Mouse (Mus musculus) liver, embryonic 14.5 days (tissue): ENCODE results near the gene Mkrn2os. TPM values are rescaled to one million over a fixed set of nuclear protein-coding genes. Genes with fewer than 3 reads are reported as not detected.
A peak's percentile ranks its signal among the peaks of the same experiment; 100 is the strongest.

Experiments
- ATAC-seq: fragments of 200-750 bp; cut with Nextera tagmentation; 2 replicates; pipeline ENCODE4 v1.8.0; 2017; ENCODE audit warnings: moderate number of reproducible peaks, mild to moderate bottlenecking, moderate library complexity; ENCODE audit not compliant: insufficient read depth
- DNase-seq, 3 experiments: peaks; one replicate each; pipeline ENCODE4 v3.0.0-alpha.2; 2012 to 2013; ENCODE audit warnings: low read depth in 3 of 3, low spot score in 3 of 3
- H3K27ac ChIP-seq: fragments of 300-500 bp; sonication (generic); 2 replicates; pipeline ENCODE4 v1.5.1; 2014; ENCODE audit warnings: moderate library complexity, mild to moderate bottlenecking, control low read depth, inconsistent platforms
- H3K27me3 ChIP-seq: fragments of 300-500 bp; sonication (generic); 2 replicates; pipeline ENCODE4 v1.6.1; 2014; ENCODE audit warnings: mild to moderate bottlenecking, low read length, moderate library complexity; ENCODE audit not compliant: control insufficient read depth, insufficient read depth
- H3K36me3 ChIP-seq: fragments of 300-500 bp; sonication (generic); replicated peaks from 2 replicates; pipeline ENCODE4 v1.6.1; 2014; ENCODE audit warnings: low read depth; ENCODE audit not compliant: control insufficient read depth, insufficient read depth
- H3K4me1 ChIP-seq, 2 experiments: fragments of 200-500 bp in 1 of 2; fragments of 300-500 bp in 1 of 2; sonication (generic) in 1 of 2; replicated peaks; 2 replicates each; pipeline ENCODE4 v1.6.1; 2012 to 2014; ENCODE audit warnings: antibody characterized with exemption in 1 of 2, inconsistent platforms in 1 of 2, low read length in 1 of 2; ENCODE audit not compliant: control insufficient read depth in 2 of 2, insufficient read depth in 2 of 2
- H3K4me2 ChIP-seq: fragments of 300-500 bp; sonication (generic); 2 replicates; pipeline ENCODE4 v1.6.1; 2014; ENCODE audit warnings: low read depth, mild to moderate bottlenecking, control low read depth, moderate library complexity
- H3K4me3 ChIP-seq, 2 experiments: fragments of 200-500 bp in 1 of 2; fragments of 300-500 bp in 1 of 2; sonication (generic) in 1 of 2; 2 replicates each; pipeline ENCODE4 v1.5.1; 2012 to 2014; ENCODE audit warnings: low read depth in 2 of 2, low read length in 2 of 2, mild to moderate bottlenecking in 2 of 2, control low read depth in 1 of 2, inconsistent platforms in 1 of 2, moderate library complexity in 1 of 2; ENCODE audit not compliant: insufficient read depth in 1 of 2
- H3K9ac ChIP-seq: fragments of 300-500 bp; sonication (generic); replicated peaks from 2 replicates; pipeline ENCODE4 v1.6.1; 2014; ENCODE audit warnings: mild to moderate bottlenecking, control low read depth, moderate library complexity
- H3K9me3 ChIP-seq: fragments of 300-500 bp; sonication (generic); 2 replicates; pipeline ENCODE4 v1.6.1; 2016; ENCODE audit warnings: low read length, mixed read lengths; ENCODE audit not compliant: control insufficient read depth
- CTCF ChIP-seq: IDR thresholded peaks from 2 replicates; pipeline ENCODE4 v1.5.1; 2016; ENCODE audit warnings: antibody characterized with exemption, low read depth, control low read depth
- EP300 ChIP-seq: IDR thresholded peaks from 2 replicates; pipeline ENCODE4 v1.6.1; 2016; ENCODE audit warnings: antibody characterized with exemption, low read depth
- WGBS: fragments of 180-500 bp; shearing (Covaris S2); extraction: QIAGEN DNeasy Blood & Tissue Kit; methylation state at CpG from one replicate; pipeline ENCODE4 v1.1.7; 2014; ENCODE audit not compliant: insufficient replicate concordance; 5-methylcytosine and 5-hydroxymethylcytosine counted together
- polyA plus RNA-seq, 2 experiments: library from polyadenylated mRNA; depleted of rRNA in 1 of 2; stranded (reverse) in 1 of 2; unstranded in 1 of 2; fragments of >200 nt; fragmentation: Nextera tagmentation in 1 of 2; extraction: Ambion mirVana in 1 of 2; gene quantifications; 2 replicates each; pipeline versions ENCODE4 v1.2.1 to v1.2.3; 2012 to 2014

Mkrn2os gene
- polyA plus RNA-seq, 2 experiments: 5.3 to 8.0 TPM

GRCm38 (mm10) chr6:115546276-115546675 is 46.1 kb downstream of the Mkrn2os start:
- no peak for TF ChIP-seq EP300
- TF ChIP-seq CTCF: peak; percentile 88
- Histone ChIP-seq H3K36me3 (peaks cover 6% of the 10 kb centered on the region; the same call in 1 of the 2 replicates), H3K9me3 (no peaks in the 10 kb centered on the region), H3K27me3 (no peaks in the 10 kb centered on the region), H3K4me1 (peaks cover 9 to 27% of the 10 kb centered on the region in 2 experiments), H3K4me2 (no peak overlapping the region), H3K4me3 (no peak overlapping the region), H3K9ac (no peak overlapping the region), H3K27ac (no peak overlapping the region)
- DNase-seq: peak; percentile 40 to 56 (median 47)
- 67% methylated on average over 5 of the region's 5 CpGs for WGBS
- no peak for ATAC-seq

GRCm38 (mm10) chr6:115544442-115544970 is 47.9 kb downstream of the Mkrn2os start, which contains the start of gene Tsen2:
Gene Tsen2, plus strand, starts transcription at chr6:115544664.
- peaks cover 9 to 27% of the 10 kb centered on the region in 2 experiments for H3K4me1 ChIP-seq
- no peaks in the 10 kb centered on the region for H3K27me3 ChIP-seq
- under 1% methylated on average over 38 of the region's 38 CpGs for WGBS
- peak within 1 kb of the TSS; percentile 75 for H3K9ac ChIP-seq
- no peak for TF ChIP-seq EP300
- TF ChIP-seq CTCF: peak; percentile 40
- peak within 1 kb of the TSS; percentile 26 for H3K27ac ChIP-seq
- no peaks in the 10 kb centered on the region for H3K9me3 ChIP-seq
- peak within 1 kb of the TSS; percentile 83 for H3K4me2 ChIP-seq
- H3K4me3 ChIP-seq: peak within 1 kb of the TSS; percentile 71 to 77
- ATAC-seq (peak; percentile 88), DNase-seq (peak; percentile 83 to 90 (median 90))
- H3K36me3 ChIP-seq: peaks cover 3% of the 10 kb centered on the region; the same call in 1 of the 2 replicates

GRCm38 (mm10) chr6:115542341-115542740 is 50.0 kb downstream of the Mkrn2os start:
- DNase-seq (no peak), ATAC-seq (no peak)
- H3K9me3 ChIP-seq: no peaks in the 10 kb centered on the region
- peaks cover 2 to 20% of the 10 kb centered on the region in 2 experiments; a peak in 3 of 4 replicates for H3K4me1 ChIP-seq
- H3K4me2 ChIP-seq: no peak overlapping the region
- H3K4me3 ChIP-seq: no peak overlapping the region
- H3K27ac ChIP-seq: no peak overlapping the region
- no peak overlapping the region for H3K9ac ChIP-seq
- no peaks in the 10 kb centered on the region for H3K36me3 ChIP-seq
- WGBS: 51% methylated on average over 3 of the region's 3 CpGs
- TF ChIP-seq CTCF: no peak
- TF ChIP-seq EP300: no peak
- H3K27me3 ChIP-seq: no peaks in the 10 kb centered on the region

- no peak for TF ChIP-seq EP300
- TF ChIP-seq CTCF: no peak
- Histone ChIP-seq H3K4me2 (no peak overlapping the region), H3K9me3 (no peaks in the 10 kb centered on the region), H3K27me3 (no peaks in the 10 kb centered on the region), H3K4me1 (peaks cover 2 to 20% of the 10 kb centered on the region in 2 experiments; a peak in 3 of 4 replicates), H3K36me3 (no peaks in the 10 kb centered on the region), H3K9ac (no peak overlapping the region), H3K4me3 (no peak overlapping the region), H3K27ac (no peak overlapping the region)
- DNase-seq (no peak), ATAC-seq (no peak)
- 32% methylated on average over 6 of the region's 6 CpGs for WGBS
Measured at GRCm38 (mm10) chr6:115541676-115542275, 50.6 kb downstream of the Mkrn2os start.

GRCm38 (mm10) chr6:115538645-115539429 is 53.5 kb downstream of the Mkrn2os start:
- DNase-seq: peak in 1 of 3 experiments; percentile 47
- H3K4me1 ChIP-seq: peaks cover 0 to 14% of the 10 kb centered on the region in 2 experiments; a peak in 3 of 4 replicates
- TF ChIP-seq EP300 (no peak), CTCF (peak; percentile 92)
- H3K9me3 ChIP-seq: no peaks in the 10 kb centered on the region
- peak; percentile 54 for ATAC-seq
- peak overlapping the region; percentile 34 for H3K4me2 ChIP-seq
- no peak overlapping the region for H3K4me3 ChIP-seq
- no peaks in the 10 kb centered on the region for H3K27me3 ChIP-seq
- no peak overlapping the region for H3K27ac ChIP-seq
- no peaks in the 10 kb centered on the region for H3K36me3 ChIP-seq
- WGBS: 13% methylated on average over 26 of the region's 26 CpGs
- no peak overlapping the region for H3K9ac ChIP-seq
